Mouse (Mus musculus) monocyte, adult 59 days (primary cell): ENCODE data around the gene Orai2. TPM values are rescaled to one million over a fixed set of nuclear protein-coding genes. Genes with fewer than 3 reads are reported as not detected.

Experiments used
- total RNA-seq, 2 experiments: library from RNA; stranded (reverse); gene quantifications; one replicate each; pipeline ENCODE4 v1.2.4; 2023

Orai2 gene
- 10 to 100 TPM; 43.0 to 46.5 TPM for total RNA-seq

DNA sequence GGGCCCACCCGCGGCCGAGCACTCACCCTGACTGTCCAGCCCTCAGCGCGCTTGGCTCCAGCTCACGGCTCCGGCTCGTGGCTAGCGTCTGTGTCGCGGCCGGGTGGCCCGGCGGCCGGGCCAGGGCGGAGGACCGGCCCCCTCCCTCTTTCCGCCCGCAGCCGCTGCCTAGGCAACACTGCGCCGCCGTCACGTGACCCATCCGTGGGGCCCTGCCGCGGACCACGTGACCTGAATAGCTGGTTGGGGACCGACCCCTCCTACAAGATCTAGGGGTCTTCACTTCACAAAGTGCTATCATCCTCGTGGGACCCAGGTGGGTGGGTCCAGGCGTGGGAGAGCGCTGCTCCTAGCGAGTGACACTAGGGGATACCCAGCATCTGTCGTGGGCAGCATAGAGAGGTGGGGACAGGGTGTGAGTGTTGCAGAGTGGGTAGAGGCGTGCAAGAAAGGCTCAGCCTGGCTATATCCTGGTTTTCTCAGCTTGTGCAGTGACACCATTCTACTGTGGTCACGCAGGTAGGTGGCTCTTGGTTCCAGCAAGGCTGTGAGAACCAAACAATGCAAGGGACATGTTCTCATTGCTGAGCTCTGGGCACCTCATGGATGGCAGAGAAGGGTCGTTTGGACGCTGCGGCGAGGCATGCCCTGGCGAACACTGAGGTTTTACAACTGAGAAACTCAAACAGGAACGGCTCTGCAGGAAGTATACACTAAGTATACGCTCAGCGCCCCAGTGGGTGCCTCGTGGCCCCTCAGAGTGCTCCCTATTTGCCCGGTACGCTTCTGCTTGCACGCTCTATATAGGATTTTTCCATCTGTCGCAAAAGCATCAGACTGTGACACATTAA lies at the start of gene Orai2:
TSS of gene Orai2 (minus strand) at position 202 of the 851 bp plus-strand sequence.

DNA sequence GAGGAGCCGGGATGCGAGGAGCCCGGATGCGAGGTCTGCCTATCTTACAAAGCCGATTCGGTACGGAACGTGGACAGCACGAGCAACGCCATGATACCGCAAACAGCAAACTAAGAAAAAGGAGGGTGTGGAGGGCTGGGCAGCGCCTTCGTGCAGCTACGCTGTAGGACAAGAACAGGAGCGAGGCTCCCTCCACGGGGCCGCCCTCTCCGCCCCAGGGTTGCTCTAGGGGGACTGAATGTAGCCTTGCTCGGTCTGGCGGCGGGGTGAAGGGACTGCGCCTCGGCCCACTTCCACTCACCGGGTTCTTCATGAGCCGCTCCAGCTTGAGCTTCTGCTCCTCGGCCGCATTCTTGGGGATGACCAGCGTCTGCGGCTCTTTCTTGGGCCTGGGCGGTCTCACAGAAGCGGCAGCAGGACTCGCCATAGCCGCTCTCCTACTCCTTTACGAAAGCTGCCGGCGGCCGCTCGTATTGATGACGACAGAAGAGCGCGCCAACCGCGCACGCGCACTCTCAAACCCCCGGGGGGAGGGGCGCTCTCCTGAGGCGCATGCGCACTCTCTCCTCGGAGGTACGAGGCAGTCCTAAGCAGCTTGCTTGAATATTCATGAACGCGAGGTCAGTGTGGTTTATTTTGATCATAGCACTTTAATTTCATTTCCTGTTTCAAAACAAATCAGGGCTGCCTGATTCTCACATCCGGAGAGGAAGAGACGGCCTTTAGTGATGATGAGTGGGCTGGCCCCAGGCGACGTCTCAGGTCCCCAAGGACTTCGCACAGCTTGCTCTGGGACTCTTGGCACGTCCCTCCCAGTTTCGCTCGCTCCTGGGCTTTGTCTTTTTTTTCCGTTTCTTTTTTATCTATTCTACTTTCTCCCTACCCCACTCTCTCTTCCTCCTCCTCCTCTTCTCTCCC lies 28.2 kb upstream of the Orai2 start, which contains the start of gene Prkrip1:
TSS of gene Prkrip1 (minus strand) at position 490 of the 918 bp plus-strand sequence.

DNA sequence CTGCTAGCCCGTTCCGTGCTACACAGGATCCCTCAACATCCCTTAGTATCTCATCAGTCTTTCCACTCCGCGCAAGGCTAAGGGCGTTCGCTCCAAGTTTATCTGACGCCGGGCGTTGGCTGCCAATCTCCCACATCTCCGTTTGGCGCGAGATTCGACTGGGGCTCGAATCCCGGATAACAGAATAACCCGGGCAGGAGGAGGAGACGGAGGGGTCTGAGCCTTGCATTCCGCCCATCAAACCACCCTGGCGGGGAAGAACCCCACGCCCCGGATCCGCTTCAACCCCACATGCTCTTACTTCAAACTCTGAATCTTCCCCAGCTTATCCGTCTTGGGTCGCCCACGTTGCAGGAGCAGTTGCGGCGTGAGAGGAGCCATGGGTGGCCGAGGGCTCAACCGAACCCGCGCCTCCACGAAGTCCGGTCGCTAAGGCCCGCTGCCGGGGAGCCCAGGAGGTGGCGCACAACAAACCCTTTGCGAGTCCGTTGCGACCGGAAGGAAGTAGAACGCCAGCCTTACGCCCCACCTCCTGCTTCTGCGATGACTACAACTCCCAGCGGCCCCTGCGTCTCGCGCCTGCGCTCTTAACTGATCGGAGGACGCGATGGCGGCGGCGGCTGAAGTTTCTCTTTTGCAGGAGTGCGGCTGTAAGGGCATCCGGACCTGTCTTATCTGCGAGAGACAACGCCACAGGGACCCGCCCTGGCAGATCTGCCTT lies 34.8 kb downstream of the Orai2 start, which contains the start of the genes Lrwd1 and Alkbh4:
TSS of gene Lrwd1 (minus strand) at position 504 of the 721 bp plus-strand sequence.
TSS of gene Alkbh4 (plus strand) at position 576 of the 721 bp plus-strand sequence.

DNA sequence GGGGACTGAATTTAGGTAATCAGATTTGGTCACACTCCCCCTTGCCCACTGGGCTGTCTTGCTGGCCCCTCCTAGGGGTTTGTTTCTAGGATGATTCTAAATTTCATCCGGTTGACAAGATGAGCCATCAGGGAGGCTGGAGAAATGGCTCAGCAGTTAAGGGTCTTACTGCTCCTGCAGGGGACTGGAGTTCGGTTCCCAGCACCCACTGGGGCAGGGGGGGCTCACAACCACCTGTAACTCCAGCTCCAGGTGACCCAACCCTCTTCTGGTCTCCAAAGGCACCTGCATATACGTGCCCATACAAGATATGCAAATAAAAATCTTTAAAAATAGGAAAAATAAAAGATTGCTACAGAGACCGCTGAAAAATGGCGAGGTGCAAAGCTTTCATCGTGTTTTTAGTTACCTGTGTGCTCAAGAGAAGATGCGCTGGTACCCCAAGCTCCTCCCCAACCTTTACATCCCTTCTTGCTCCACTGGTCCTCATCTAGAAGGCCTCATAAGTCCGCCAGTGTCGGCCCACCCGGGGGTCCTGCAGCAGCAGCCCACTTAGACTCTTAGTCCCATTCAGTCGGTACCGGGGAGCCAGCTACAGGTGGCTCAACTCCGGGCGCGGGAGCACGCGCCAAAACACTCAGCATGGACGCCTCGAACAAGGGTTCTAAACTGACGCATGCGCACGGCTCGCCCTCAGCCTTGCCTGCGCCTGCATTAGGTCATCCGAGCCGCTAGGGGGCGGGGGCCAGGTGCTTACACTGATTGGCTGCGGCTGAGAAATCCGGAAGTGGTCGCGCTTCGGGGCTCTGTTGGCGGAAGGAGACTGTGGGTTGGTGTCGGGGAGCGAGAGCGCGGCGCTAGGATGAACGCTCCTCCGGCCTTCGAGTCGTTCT lies 54.4 kb downstream of the Orai2 start, which contains the start of gene Polr2j:
TSS of gene Polr2j (plus strand) at position 741 of the 893 bp plus-strand sequence.

Other genes with a start within 250 kb of the Orai2 start
- 100 to 1,000 TPM; 183 to 200 TPM for gene Ywhag, start 236.1 kb downstream of the Orai2 start, total RNA-seq
- gene Ssc4d, start 196.2 kb downstream of the Orai2 start, total RNA-seq = 1 to 10 TPM; 1.7 to 2.4 TPM
- gene Zp3, start 190.6 kb downstream of the Orai2 start, total RNA-seq = not detected
- gene Dtx2, start 175.9 kb downstream of the Orai2 start, total RNA-seq = 10 to 100 TPM; 24.5 to 26.7 TPM
- gene Upk3b, start 132.2 kb downstream of the Orai2 start, total RNA-seq = 1 to 10 TPM; 1.2 to 1.4 TPM
- gene Upk3bl, start 116.2 kb downstream of the Orai2 start, total RNA-seq = not detected
- gene Rasa4, start 86.8 kb downstream of the Orai2 start, total RNA-seq = 100 to 1,000 TPM; 180 to 213 TPM
- gene Polr2j, start 54.1 kb downstream of the Orai2 start, total RNA-seq = 10 to 100 TPM; 64.1 to 69.2 TPM
- 10 to 100 TPM; 39.1 to 40.0 TPM for gene Lrwd1, start 34.6 kb downstream of the Orai2 start, total RNA-seq
- gene Alkbh4, start 34.6 kb downstream of the Orai2 start, total RNA-seq = 10 to 100 TPM; 10.4 to 11.6 TPM
- gene Prkrip1, start 28.2 kb upstream of the Orai2 start, total RNA-seq = 10 to 100 TPM; 17.2 to 19.3 TPM
- gene Sh2b2, start 75.8 kb upstream of the Orai2 start, total RNA-seq = 10 to 100 TPM; 47.1 to 47.7 TPM